Mouse (Mus musculus): ENCODE measurements around the gene Mrps7. TPM values are rescaled to one million over a fixed set of nuclear protein-coding genes. Genes with fewer than 3 reads are reported as not detected.
"Not testable (repeated sequence)": the region's sequence is repeated elsewhere in the genome, so short reads cannot be mapped to it uniquely, and the experiment has no call there.

Mrps7 gene
- polyA plus RNA-seq, 1 experiment from 2014 or later: 73.9 TPM

DNA sequence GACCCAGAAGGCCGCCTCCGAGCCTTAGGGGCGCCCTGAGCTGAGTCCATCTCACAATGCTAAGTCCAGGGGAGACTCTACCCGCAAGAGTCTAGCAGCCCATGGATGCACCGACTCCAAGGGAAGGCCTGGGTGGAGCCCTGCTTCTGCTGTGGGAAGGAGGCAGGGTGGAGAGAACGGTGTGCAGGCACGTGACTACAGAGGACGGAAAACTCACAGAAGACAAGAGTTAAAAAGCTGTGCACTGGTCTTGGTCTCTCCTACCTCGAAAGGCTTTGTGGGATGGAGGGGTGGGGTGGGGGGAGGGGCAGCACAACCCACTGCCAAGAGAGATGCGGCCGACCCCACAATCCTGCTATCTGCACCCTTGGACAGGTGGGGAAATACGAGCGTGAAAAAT lies 40.6 kb downstream of the Mrps7 start:
- Histone ChIP-seq H3K36me3 (peaks cover 53% of the 10 kb centered on the region), H3K9me3 (no peaks in the 10 kb centered on the region), H3K27ac (replicated peaks) (no peak overlapping the region), H3K4me2 (no peak overlapping the region), H3K9ac (no peak overlapping the region), H3K27me3 (no peaks in the 10 kb centered on the region), H3K4me1 (replicated peaks) (no peaks in the 10 kb centered on the region), H3K4me3 (no peak overlapping the region)
- ATAC-seq (ENCODE audit: low read depth): no peak
- 93% methylated on average over 13 of the region's 13 CpGs for whole genome bisulfite sequencing

DNA sequence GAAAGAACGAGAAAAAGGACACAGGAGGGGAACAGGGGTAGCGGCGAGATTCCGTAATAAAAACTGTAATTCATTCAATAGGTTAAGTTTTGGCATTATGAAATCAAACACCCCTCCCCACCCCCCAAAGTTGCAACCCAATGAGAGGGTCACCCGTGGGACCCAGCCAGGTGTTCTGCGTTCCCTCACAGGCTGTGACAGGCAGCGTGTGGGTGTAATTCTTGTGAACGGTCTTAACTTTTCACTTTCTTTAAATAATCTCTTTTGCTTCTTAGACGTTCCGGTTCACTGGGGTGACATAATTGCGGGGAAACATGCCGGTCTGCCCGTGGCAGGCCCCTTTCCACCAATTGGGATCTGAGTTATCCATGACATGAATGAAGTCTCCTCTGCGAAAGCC lies 41.8 kb downstream of the Mrps7 start:
- 92% methylated on average over 14 of the region's 14 CpGs for WGBS
- H3K36me3 ChIP-seq: peaks cover 62% of the 10 kb centered on the region
- H3K4me1 ChIP-seq (replicated peaks); H3K27me3 ChIP-seq; H3K9ac ChIP-seq; H3K4me2 ChIP-seq; H3K4me3 ChIP-seq; ATAC-seq (ENCODE audit: low read depth); H3K27ac ChIP-seq (replicated peaks); H3K9me3 ChIP-seq: not testable (repeated sequence)

DNA sequence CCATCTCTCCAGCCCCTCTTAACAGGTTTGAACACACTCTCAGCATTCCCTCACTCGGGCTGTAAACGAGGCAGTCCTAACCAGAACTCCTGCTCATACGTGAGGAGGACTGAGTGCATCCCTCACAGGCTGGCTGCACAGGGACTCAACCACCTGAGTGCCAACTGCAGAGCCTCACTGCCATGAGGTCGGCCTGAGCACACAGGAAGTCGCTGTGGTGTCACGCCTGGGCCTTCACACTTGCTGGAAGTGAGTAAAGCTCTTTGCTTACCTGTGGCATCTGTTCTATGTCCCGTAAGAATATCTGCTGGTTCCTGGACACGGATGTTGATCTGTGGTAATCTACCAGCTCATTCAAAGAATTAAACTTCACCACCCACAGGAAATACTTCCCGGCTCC lies 42.7 kb downstream of the Mrps7 start:
- Histone ChIP-seq H3K4me3 (no peak overlapping the region), H3K4me1 (replicated peaks) (peaks cover 4% of the 10 kb centered on the region; the same call in 1 of the 2 replicates), H3K9ac (no peak overlapping the region), H3K36me3 (peaks cover 67% of the 10 kb centered on the region), H3K4me2 (no peak overlapping the region), H3K27ac (replicated peaks) (no peak overlapping the region), H3K27me3 (no peaks in the 10 kb centered on the region), H3K9me3 (no peaks in the 10 kb centered on the region)
- WGBS: 92% methylated on average over 9 of the region's 9 CpGs
- no peak for ATAC-seq (ENCODE audit: low read depth)

DNA sequence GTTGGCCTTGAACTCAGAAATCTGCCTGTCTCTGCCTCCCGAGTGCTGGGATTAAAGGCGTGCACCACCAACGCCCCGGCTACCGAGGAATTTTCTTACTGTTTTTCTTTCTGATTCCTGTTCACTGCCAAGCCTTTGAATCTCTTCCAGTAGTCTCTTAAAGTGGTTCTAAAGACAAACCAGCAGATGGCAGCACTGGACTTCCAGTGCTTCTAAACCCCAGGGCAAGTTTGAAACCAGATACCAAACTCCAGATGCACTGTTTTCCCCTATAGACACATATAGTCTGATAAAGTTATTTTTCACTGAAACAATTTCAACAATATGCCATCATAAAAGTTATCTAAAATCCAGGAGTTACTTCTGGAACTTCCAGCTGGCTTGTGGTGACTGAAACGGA lies 43.7 kb downstream of the Mrps7 start:
- ATAC-seq (ENCODE audit: low read depth): no peak
- H3K4me3 ChIP-seq: no peak overlapping the region
- 64% methylated on average over 6 of the region's 6 CpGs for WGBS
- no peaks in the 10 kb centered on the region for H3K27me3 ChIP-seq
- peaks cover 67% of the 10 kb centered on the region for H3K36me3 ChIP-seq
- no peak overlapping the region for H3K4me2 ChIP-seq
- no peak overlapping the region for H3K27ac ChIP-seq (replicated peaks)
- no peak overlapping the region for H3K9ac ChIP-seq
- peaks cover 4% of the 10 kb centered on the region; the same call in 1 of the 2 replicates for H3K4me1 ChIP-seq (replicated peaks)
- no peaks in the 10 kb centered on the region for H3K9me3 ChIP-seq

DNA sequence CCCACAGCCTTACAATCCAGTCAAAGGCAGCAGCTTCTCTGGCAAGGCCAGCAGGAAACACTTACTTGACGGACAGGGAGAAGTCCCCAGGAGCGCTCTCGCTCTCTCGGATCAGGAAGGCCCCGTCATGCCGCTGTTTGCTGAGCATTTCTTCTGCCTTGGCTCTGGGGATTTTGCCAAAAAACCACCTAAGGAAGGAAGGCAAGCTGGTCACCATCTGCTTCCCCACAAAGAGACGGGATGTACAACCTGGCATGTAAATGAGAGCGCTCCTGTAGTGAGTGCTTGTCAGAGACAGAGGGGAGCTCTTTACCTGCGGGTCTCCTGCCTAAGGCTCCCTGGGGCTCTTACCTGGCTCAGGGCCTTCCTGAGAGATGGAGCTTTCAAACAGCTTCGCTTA lies 46.0 kb downstream of the Mrps7 start:
- Histone ChIP-seq H3K9me3 (no peaks in the 10 kb centered on the region), H3K36me3 (peaks cover 68% of the 10 kb centered on the region), H3K27me3 (no peaks in the 10 kb centered on the region), H3K4me2 (no peak overlapping the region), H3K27ac (replicated peaks) (peak overlapping the region; percentile 3; the same call in 1 of the 2 replicates), H3K4me3 (no peak overlapping the region), H3K4me1 (replicated peaks) (peaks cover 12% of the 10 kb centered on the region; the same call in 1 of the 2 replicates), H3K9ac (0 out of 2 replicates have a peak overlapping the region, but pooled peaks have one; percentile 0)
- ATAC-seq (ENCODE audit: low read depth): no peak
- WGBS: 60% methylated on average over 10 of the region's 10 CpGs

DNA sequence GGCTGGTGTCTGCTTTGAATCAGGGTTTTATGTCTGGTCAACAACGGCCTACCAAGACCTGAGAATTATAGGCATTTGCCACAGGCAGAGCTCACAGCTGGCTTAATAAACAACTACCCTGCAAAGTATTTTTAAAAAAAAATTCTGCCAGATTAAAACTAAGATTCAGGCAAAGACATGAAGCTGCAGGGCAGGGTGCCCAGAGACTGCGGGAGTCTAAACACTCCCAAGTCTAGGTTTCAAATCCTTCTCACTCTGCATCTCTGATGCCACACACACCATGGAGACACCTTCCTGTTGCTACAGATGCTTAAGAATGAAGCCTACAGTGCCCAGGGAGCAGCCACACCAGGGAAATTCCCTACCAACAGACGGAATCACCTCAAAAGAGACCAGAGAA lies 48.0 kb downstream of the Mrps7 start:
- H3K4me3 ChIP-seq: no peak overlapping the region
- no peak overlapping the region for H3K27ac ChIP-seq (replicated peaks)
- H3K9me3 ChIP-seq: no peaks in the 10 kb centered on the region
- peaks cover 12% of the 10 kb centered on the region; the same call in 1 of the 2 replicates for H3K4me1 ChIP-seq (replicated peaks)
- H3K4me2 ChIP-seq: no peak overlapping the region
- 94% methylated on average over 3 of the region's 3 CpGs for WGBS
- ATAC-seq (ENCODE audit: low read depth): no peak
- no peaks in the 10 kb centered on the region for H3K27me3 ChIP-seq
- H3K36me3 ChIP-seq: peaks cover 54% of the 10 kb centered on the region
- H3K9ac ChIP-seq: no peak overlapping the region

DNA sequence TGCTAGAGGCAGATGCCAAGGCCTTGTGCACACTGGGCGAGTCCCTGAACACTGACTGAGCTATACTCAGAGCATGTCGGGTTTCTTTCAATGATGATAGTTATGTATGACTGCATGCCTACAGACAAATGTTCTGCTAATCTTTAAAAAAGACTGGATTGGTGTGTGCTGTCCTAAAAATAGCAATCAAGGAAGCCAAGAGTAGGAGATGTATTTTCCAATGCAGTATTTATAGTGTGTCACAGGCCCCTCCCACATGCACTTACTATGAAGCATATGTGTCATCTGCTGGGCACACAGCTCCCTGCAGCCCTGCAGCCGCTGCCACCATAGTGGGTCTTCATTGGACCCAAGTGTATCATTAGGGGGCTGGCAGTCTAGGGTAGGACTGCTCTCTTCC lies 49.5 kb downstream of the Mrps7 start:
- Histone ChIP-seq H3K4me1 (replicated peaks) (peaks cover 12% of the 10 kb centered on the region; the same call in 1 of the 2 replicates), H3K4me3 (no peak overlapping the region), H3K27ac (replicated peaks) (peak overlapping the region; percentile 38; the same call in 1 of the 2 replicates), H3K9ac (no peak overlapping the region), H3K4me2 (no peak overlapping the region), H3K36me3 (peaks cover 47% of the 10 kb centered on the region), H3K9me3 (no peaks in the 10 kb centered on the region), H3K27me3 (no peaks in the 10 kb centered on the region)
- ATAC-seq (ENCODE audit: low read depth): no peak
- 82% methylated on average over 3 of the region's 3 CpGs for WGBS

DNA sequence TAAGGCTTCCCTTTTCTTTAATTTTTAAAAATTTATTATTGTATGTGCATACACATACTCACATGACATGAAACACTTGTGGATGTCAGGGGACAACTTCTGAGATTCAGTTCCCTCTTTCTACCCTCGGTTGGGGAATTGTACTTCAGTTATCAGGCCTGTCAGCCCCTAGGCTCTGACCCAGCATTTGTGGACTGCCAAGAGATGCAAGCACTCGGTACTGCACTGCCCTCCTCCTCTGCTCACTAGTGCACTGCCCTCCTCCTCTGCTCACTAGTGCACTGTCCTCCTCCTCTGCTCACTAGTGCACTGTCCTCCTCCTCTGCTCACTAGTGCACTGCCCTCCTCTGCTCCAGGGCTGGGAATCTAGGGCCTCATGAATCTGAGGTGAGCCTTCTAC lies 50.4 kb downstream of the Mrps7 start:
- no peak overlapping the region for H3K4me2 ChIP-seq
- H3K27ac ChIP-seq (replicated peaks): no peak overlapping the region
- no peak overlapping the region for H3K4me3 ChIP-seq
- WGBS: 67% methylated on average over 2 of the region's 2 CpGs
- no peak for ATAC-seq (ENCODE audit: low read depth)
- H3K27me3 ChIP-seq: no peaks in the 10 kb centered on the region
- no peaks in the 10 kb centered on the region for H3K9me3 ChIP-seq
- H3K4me1 ChIP-seq (replicated peaks): peaks cover 12% of the 10 kb centered on the region; the same call in 1 of the 2 replicates
- H3K9ac ChIP-seq: no peak overlapping the region
- peaks cover 39% of the 10 kb centered on the region for H3K36me3 ChIP-seq

Other genes with a start within 250 kb of the Mrps7 start
- 41.5 and 44.6 TPM in 2 replicates for gene Hid1, start 236.2 kb upstream of the Mrps7 start, polyA plus RNA-seq (2015; fragmentation: Nextera tagmentation; extraction: Ambion mirVana)
- gene Cdr2l, start 222.0 kb upstream of the Mrps7 start, polyA plus RNA-seq (2015; fragmentation: Nextera tagmentation; extraction: Ambion mirVana): 23.7 and 24.1 TPM in 2 replicates
- gene Mrpl58, start 200.2 kb upstream of the Mrps7 start, polyA plus RNA-seq (2015; fragmentation: Nextera tagmentation; extraction: Ambion mirVana): 182 and 203 TPM in 2 replicates
- gene Atp5h, start 184.0 kb upstream of the Mrps7 start, polyA plus RNA-seq (2015; fragmentation: Nextera tagmentation; extraction: Ambion mirVana): 920 and 1,025 TPM in 2 replicates
- gene Kctd2, start 183.8 kb upstream of the Mrps7 start, polyA plus RNA-seq (2015; fragmentation: Nextera tagmentation; extraction: Ambion mirVana): 22.9 and 23.5 TPM in 2 replicates
- not detected in 2 replicates for gene Trim80, start 163.4 kb upstream of the Mrps7 start, polyA plus RNA-seq (2015; fragmentation: Nextera tagmentation; extraction: Ambion mirVana)
- 0.20 TPM in 1 of 2 replicates, not detected in the other for gene Slc16a5, start 141.5 kb upstream of the Mrps7 start, polyA plus RNA-seq (2015; fragmentation: Nextera tagmentation; extraction: Ambion mirVana)
- gene Armc7, start 128.3 kb upstream of the Mrps7 start, polyA plus RNA-seq (2015; fragmentation: Nextera tagmentation; extraction: Ambion mirVana): 13.1 and 14.4 TPM in 2 replicates
- gene Nt5c, start 112.1 kb upstream of the Mrps7 start, polyA plus RNA-seq (2015; fragmentation: Nextera tagmentation; extraction: Ambion mirVana): 95.6 and 96.7 TPM in 2 replicates
- 1,262 and 1,276 TPM in 2 replicates for gene Jpt1, start 89.5 kb upstream of the Mrps7 start, polyA plus RNA-seq (2015; fragmentation: Nextera tagmentation; extraction: Ambion mirVana)
- gene Sumo2, start 67.6 kb upstream of the Mrps7 start, polyA plus RNA-seq (2015; fragmentation: Nextera tagmentation; extraction: Ambion mirVana): 1,158 and 1,175 TPM in 2 replicates
- 99.8 and 119 TPM in 2 replicates for gene Nup85, start 39.5 kb upstream of the Mrps7 start, polyA plus RNA-seq (2015; fragmentation: Nextera tagmentation; extraction: Ambion mirVana)
- gene Gga3, start 126 bp downstream of the Mrps7 start, polyA plus RNA-seq (2015; fragmentation: Nextera tagmentation; extraction: Ambion mirVana): 36.1 and 36.4 TPM in 2 replicates
- 12.0 and 12.5 TPM in 2 replicates for gene Mif4gd, start 9.0 kb downstream of the Mrps7 start, polyA plus RNA-seq (2015; fragmentation: Nextera tagmentation; extraction: Ambion mirVana)
- gene Slc25a19, start 24.4 kb downstream of the Mrps7 start, polyA plus RNA-seq (2015; fragmentation: Nextera tagmentation; extraction: Ambion mirVana): 33.0 and 37.5 TPM in 2 replicates
- 189 and 191 TPM in 2 replicates for gene Grb2, start 104.7 kb downstream of the Mrps7 start, polyA plus RNA-seq (2015; fragmentation: Nextera tagmentation; extraction: Ambion mirVana)
- gene Tmem94, start 161.5 kb downstream of the Mrps7 start, polyA plus RNA-seq (2015; fragmentation: Nextera tagmentation; extraction: Ambion mirVana): 25.4 and 25.8 TPM in 2 replicates
- gene Caskin2, start 209.7 kb downstream of the Mrps7 start, polyA plus RNA-seq (2015; fragmentation: Nextera tagmentation; extraction: Ambion mirVana): 13.8 and 15.2 TPM in 2 replicates
- 22.7 and 23.4 TPM in 2 replicates for gene Tsen54, start 210.8 kb downstream of the Mrps7 start, polyA plus RNA-seq (2015; fragmentation: Nextera tagmentation; extraction: Ambion mirVana)
- gene Llgl2, start 220.1 kb downstream of the Mrps7 start, polyA plus RNA-seq (2015; fragmentation: Nextera tagmentation; extraction: Ambion mirVana): 1.4 and 1.8 TPM in 2 replicates